Mouse (Mus musculus) midbrain, embryonic 10.5 days (tissue): ENCODE measurements at regions not wholly inside any gene's neighbourhood (a gene's known extent, or its start where the extent isn't known, plus 50 kb on each side); places are given as distances from the start of the nearest gene placed in this dataset.
A peak's percentile ranks its signal among the peaks of the same experiment; 100 is the strongest.

Experiments used
- DNase-seq: peaks from one replicate; pipeline ENCODE4 v3.0.0-alpha.2; 2017; ENCODE audit warnings: low spot score
- H3K27ac ChIP-seq: fragments of 300-500 bp; sonication (generic); replicated peaks from 2 replicates; pipeline ENCODE4 v1.5.1; 2016; ENCODE audit warnings: mild to moderate bottlenecking
- H3K27me3 ChIP-seq: fragments of 300-500 bp; sonication (generic); 2 replicates; pipeline ENCODE4 v1.6.1; 2016; ENCODE audit warnings: low read depth, mild to moderate bottlenecking; ENCODE audit not compliant: poor library complexity, severe bottlenecking
- H3K36me3 ChIP-seq: fragments of 300-500 bp; sonication (generic); 2 replicates; pipeline ENCODE4 v1.6.1; 2016; ENCODE audit warnings: mild to moderate bottlenecking, moderate library complexity
- H3K4me1 ChIP-seq: fragments of 300-500 bp; sonication (generic); 2 replicates; pipeline ENCODE4 v1.6.1; 2016
- H3K4me3 ChIP-seq: fragments of 300-500 bp; sonication (generic); 2 replicates; pipeline ENCODE4 v1.5.1; 2016; ENCODE audit warnings: mild to moderate bottlenecking, moderate library complexity
- H3K9me3 ChIP-seq: fragments of 300-500 bp; sonication (generic); replicated peaks from 2 replicates; pipeline ENCODE4 v1.6.1; 2016; ENCODE audit warnings: mild to moderate bottlenecking
- WGBS: fragments of 180-500 bp; shearing (Covaris S2); methylation state at CpG from one replicate; pipeline ENCODE4 v1.1.7; 2016; 5-methylcytosine and 5-hydroxymethylcytosine counted together

DNA sequence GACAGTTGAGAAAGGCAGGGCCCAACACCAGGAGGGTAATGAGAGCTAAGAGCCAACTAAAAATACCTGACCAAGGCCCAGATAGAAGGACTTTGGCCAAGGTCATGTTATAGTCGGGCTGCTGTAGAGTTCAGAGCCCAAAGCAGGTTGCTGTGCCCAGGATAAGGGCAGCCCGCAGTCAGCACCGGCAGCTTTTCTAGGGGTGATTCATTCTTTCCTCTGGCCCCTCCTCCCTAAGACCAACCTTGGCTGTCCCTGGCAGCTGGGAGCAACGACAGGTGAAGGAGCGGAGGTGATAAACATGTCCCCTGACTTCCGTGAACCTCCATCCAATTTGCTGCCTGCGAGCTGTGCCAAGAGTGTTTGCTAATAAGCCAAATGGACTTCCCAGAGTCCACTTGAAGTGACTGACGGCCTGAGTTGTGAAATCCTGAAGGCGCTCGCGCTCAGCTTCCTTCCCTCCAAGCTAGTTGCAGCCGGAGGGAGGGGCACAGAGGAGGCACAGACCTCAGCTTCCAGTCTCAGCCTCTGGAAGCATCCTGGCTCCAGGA lies 144.2 kb upstream of the Igsf21 start:
- DNase-seq, result no peak
- H3K27me3 ChIP-seq, result no peaks in the 10 kb centered on the region
- WGBS, result 73% methylated on average over 12 of the region's 12 CpGs
- no peaks in the 10 kb centered on the region for H3K9me3 ChIP-seq
- peaks cover 16% of the 10 kb centered on the region for H3K4me1 ChIP-seq
- no peak overlapping the region for H3K4me3 ChIP-seq
- no peaks in the 10 kb centered on the region for H3K36me3 ChIP-seq
- no peak overlapping the region for H3K27ac ChIP-seq

DNA sequence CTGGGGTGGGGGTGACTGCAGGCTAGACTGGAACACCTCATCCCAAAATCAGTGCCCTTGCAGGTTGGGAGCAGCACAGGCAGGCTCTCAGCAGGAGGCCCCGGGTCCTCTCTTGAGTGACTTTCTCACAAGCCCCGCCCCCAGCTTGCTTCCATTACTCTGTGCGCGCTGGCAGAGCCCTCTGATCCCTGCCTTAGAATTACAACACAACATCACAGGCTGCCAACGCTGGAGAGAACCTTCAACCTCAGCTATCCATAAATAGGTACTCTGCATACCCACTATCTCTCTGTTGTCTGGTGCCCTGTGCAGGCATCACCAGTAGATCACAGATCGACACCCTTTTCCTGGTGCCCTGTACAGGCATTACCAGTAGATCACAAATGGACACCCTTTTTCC lies 139.1 kb upstream of the Igsf21 start:
- H3K27ac ChIP-seq, result no peak overlapping the region
- peaks cover 25% of the 10 kb centered on the region for H3K4me1 ChIP-seq
- H3K4me3 ChIP-seq, result no peak overlapping the region
- WGBS, result 59% methylated on average over 6 of the region's 6 CpGs
- no peak for DNase-seq
- H3K9me3 ChIP-seq, result no peaks in the 10 kb centered on the region
- no peaks in the 10 kb centered on the region for H3K36me3 ChIP-seq
- peaks cover 5% of the 10 kb centered on the region; the same call in 1 of the 2 replicates for H3K27me3 ChIP-seq

DNA sequence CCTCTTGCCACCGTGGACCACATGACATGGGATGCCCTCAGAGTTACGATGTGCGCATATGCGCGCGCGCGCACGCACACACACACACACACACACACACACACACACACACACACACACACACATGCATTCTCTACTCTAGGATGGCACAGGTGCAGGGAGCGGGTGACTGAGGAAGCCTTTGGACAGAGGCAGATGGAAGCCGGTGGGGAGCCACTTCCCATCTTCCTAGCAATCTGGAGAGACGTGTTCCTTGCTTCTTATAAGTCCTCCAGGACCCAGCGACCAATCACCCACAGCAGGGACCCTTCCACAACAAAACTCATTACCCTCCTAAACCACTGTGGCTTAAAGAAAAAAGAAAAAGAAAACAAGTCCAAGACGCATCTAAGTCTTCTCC lies 138.6 kb upstream of the Igsf21 start:
- Histone ChIP-seq H3K9me3 (no peaks in the 10 kb centered on the region), H3K4me3 (no peak overlapping the region), H3K27me3 (peaks cover 5% of the 10 kb centered on the region; the same call in 1 of the 2 replicates), H3K36me3 (no peaks in the 10 kb centered on the region), H3K27ac (no peak overlapping the region), H3K4me1 (peaks cover 30% of the 10 kb centered on the region)
- WGBS, result 78% methylated on average over 13 of the region's 14 CpGs
- no peak for DNase-seq

DNA sequence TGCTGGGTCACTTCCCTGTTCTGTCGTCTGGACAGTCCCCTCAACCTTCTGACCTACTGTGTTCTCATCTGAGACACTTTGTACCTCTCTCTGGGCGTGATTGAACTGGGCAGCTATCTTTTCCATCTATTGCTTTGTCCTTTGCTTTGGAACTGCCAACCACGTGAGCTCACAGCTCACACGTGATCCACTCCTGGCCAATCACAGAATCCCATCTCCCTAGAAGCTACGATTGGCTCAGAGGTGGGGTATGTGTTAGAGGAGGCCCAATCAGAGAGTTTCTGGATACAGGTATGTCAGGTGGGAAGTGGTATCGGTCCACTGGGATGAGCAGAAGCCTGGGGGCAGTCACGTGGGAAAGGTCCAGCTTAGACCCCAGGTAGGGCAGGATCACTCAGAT lies 137.0 kb upstream of the Igsf21 start:
- Histone ChIP-seq H3K9me3 (no peaks in the 10 kb centered on the region), H3K27ac (no peak overlapping the region), H3K27me3 (peaks cover 5% of the 10 kb centered on the region; the same call in 1 of the 2 replicates), H3K4me3 (no peak overlapping the region), H3K4me1 (peaks cover 30% of the 10 kb centered on the region), H3K36me3 (no peaks in the 10 kb centered on the region)
- no peak for DNase-seq
- WGBS, result 85% methylated on average over 7 of the region's 7 CpGs

DNA sequence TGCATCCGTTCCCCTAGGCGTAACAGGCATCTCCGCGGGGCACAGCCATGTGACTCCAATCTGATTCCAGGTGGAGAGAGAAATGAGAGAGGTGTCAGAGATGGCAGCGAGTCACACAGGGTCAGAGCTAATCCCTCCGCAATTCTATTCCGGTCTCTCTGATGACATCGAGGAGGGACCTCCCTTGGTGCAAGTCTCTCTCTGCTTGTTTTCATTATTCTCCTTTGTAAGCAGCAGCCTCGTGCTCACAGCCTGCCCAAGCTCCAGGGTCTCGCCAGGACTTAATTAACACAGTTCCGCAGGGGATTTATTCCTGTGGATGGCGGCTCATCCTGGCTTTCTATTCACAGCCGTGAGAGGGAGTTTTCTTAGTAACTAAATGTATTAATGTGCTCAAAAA lies 134.1 kb upstream of the Igsf21 start:
- peak; percentile 35 for DNase-seq

GRCm38 (mm10) chr4:140377941-140378340 lies 131.4 kb upstream of the Igsf21 start:
- Histone ChIP-seq H3K9me3 (no peaks in the 10 kb centered on the region), H3K36me3 (no peaks in the 10 kb centered on the region), H3K4me3 (no peak overlapping the region), H3K27me3 (peaks cover 5% of the 10 kb centered on the region; the same call in 1 of the 2 replicates), H3K27ac (no peak overlapping the region), H3K4me1 (peaks cover 15% of the 10 kb centered on the region)
- WGBS, result 82% methylated on average over 1 of the region's 1 CpGs
- no peak for DNase-seq

More for the DNA sequence above, 134.1 kb upstream of the Igsf21 start:
- 9% methylated on average over 13 of the region's 13 CpGs for WGBS
- Histone ChIP-seq H3K4me3 (0 out of 2 replicates have a peak overlapping the region, but pooled peaks have one; percentile 0), H3K27me3 (peaks cover 5% of the 10 kb centered on the region; the same call in 1 of the 2 replicates), H3K4me1 (peaks cover 17% of the 10 kb centered on the region), H3K27ac (no peak overlapping the region), H3K9me3 (no peaks in the 10 kb centered on the region), H3K36me3 (no peaks in the 10 kb centered on the region)

DNA sequence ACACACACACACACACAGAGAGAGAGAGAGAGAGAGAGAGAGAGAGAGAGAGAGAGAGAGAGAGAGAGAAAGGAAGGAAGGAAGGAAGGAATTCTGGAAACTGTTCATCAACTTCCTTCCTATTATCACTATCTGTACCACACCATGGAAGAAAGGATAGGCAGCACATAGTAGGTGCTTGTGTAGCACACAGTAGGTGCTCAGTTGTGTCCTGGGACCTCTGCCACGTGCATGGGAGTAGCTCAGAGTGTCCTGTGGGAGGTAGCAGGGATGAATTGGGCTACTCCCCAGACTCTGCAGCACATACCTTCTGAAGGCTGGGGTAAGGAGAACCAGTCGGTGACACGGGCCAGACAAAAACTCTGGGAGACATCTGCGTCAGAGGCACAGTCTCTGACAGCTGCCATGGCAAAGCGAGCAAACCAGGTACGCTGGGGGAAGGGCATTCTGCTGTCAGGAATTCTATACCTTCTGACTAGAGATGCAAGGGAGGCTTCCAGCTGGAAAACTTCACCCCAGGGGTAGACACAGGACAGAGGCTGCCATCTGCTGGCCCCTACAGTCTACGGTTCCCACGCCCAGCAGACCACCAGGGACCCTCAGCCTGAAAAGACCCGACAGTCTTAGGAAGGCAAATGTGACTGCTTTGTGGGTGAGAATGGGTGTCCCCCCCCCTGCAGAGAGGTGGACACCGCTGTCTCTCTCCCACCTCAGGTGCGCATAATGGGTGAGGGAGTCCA lies 126.2 kb upstream of the Igsf21 start:
- no peak overlapping the region for H3K4me3 ChIP-seq
- H3K36me3 ChIP-seq, result no peaks in the 10 kb centered on the region
- H3K4me1 ChIP-seq, result no peaks in the 10 kb centered on the region
- 48% methylated on average over 11 of the region's 11 CpGs for WGBS
- DNase-seq, result peak; percentile 40
- no peak overlapping the region for H3K27ac ChIP-seq
- no peaks in the 10 kb centered on the region for H3K9me3 ChIP-seq
- peaks cover 3% of the 10 kb centered on the region; the same call in 1 of the 2 replicates for H3K27me3 ChIP-seq

DNA sequence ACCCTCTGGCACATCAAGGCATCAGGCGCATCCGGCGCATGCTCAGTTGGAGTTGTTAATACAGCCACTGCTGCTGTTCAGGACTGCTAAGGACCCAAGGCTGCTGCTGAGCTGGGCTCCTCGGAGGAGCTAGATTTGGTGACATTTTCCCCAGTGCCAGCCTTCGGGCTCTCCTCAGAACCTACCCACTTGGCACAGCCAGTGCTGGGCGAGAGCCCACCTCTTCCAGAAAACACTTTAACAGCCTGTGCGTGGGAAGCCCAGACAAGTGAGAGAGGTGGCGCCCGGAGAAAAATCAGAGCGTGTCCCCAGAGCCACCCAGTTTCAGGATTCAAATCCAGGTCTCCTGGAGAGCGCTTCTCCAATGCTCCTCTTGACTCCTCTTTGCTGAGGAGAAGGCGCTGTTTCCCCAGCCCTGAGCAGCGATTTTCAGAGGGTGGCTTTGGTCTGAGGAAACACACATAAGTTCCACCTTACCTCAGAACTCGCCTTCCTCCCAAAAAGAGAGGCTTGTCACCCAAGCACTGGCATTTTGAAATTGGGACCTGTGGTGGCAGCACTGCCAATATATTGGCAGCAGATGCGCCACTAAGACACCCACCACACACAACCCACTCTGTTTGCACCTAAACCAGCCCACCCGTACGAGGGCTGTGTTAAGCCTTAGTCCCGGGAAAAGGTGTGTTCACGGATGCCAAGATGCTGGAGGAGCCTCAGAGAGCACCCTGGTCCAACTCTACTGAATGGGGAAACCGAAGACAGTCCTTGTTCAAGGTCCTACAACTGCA lies 125.0 kb upstream of the Igsf21 start:
- Histone ChIP-seq H3K36me3 (no peaks in the 10 kb centered on the region), H3K9me3 (no peaks in the 10 kb centered on the region), H3K27ac (no peak overlapping the region), H3K27me3 (peaks cover 3% of the 10 kb centered on the region; the same call in 1 of the 2 replicates), H3K4me1 (no peaks in the 10 kb centered on the region), H3K4me3 (no peak overlapping the region)
- no peak for DNase-seq
- WGBS, result 87% methylated on average over 20 of the region's 20 CpGs

DNA sequence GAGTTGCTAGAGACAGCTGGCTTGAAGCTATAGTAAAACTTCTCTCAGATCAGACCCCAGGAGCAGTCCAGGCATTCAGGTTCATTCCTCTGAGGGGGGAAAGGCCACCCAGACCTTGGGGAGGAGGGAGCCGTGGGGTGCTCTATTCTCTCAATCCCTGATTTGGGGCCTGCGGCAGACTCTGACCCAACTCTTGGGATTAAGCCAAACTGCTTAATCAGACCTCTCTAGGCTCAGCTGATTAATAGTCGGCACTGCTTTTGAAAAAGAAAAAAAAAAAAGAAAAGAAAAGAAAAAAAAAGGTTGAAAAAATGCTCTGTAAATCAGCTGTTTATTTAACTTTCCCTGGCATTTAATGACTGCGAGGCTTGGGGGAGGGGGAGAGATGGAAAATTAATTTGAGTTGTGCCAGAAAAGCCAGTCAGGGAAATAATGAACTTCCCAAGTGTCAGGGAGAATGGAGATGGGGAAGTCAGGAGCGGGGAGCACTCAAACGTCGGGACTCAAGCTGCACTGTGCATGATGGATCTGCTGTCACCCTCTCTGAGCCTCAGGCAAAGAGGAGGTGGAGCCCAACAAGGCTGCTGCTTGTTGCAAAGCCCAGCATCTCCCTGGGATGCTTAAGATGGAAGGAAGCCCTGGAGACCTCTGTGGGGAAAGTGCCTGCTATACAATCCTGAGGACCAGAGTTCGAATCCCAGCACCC lies 120.5 kb upstream of the Igsf21 start:
- no peaks in the 10 kb centered on the region for H3K9me3 ChIP-seq
- H3K4me1 ChIP-seq, result peaks cover 18% of the 10 kb centered on the region
- 64% methylated on average over 8 of the region's 8 CpGs for WGBS
- H3K36me3 ChIP-seq, result no peaks in the 10 kb centered on the region
- no peak overlapping the region for H3K4me3 ChIP-seq
- H3K27ac ChIP-seq, result no peak overlapping the region
- DNase-seq, result no peak
- peaks cover 3% of the 10 kb centered on the region; the same call in 1 of the 2 replicates for H3K27me3 ChIP-seq

DNA sequence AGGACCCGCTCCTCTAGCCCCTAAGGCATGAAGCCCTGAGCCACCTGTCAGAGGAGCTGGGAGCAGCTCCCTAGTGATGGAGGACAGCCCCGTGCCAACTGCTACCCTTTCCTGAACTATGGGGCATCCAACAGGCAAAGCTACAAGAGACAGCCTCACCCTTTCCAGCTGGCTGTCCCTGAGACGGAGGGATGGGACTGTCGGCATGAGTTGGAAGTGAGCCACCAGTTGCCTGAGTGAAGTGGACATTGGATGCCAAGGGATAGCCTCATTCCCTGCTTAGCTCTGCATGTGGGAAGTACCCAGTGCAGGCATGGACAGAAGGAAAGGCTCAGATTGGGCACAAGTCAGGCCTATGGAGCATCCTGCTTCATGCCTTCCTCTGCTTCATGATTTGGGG lies 112.3 kb upstream of the Igsf21 start:
- H3K27me3 ChIP-seq, result no peaks in the 10 kb centered on the region
- H3K27ac ChIP-seq, result no peak overlapping the region
- 85% methylated on average over 4 of the region's 4 CpGs for WGBS
- peaks cover 9% of the 10 kb centered on the region for H3K4me1 ChIP-seq
- H3K4me3 ChIP-seq, result no peak overlapping the region
- no peaks in the 10 kb centered on the region for H3K36me3 ChIP-seq
- DNase-seq, result no peak
- no peaks in the 10 kb centered on the region for H3K9me3 ChIP-seq

DNA sequence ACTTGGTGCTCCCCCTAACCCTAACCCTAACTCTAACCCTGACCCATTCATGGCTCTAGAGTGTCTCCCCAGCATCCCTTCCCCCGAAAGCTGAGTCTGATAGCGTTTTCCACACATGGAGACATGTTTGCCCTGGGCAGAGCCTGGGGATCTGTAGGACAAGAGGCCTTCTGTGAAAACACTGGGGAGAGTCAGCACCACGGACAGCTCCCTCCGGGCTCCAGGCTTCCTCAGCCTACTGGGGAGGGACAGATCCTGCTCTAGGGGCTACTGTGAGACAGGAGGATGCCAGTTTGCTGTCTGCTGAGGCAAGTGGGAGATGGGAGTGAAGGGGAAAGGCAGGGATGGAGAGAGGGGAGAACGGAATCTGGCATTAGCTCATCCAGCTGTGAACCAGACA lies 111.5 kb upstream of the Igsf21 start:
- DNase-seq, result peak; percentile 82
- H3K27me3 ChIP-seq, result no peaks in the 10 kb centered on the region
- no peak overlapping the region for H3K27ac ChIP-seq
- H3K4me1 ChIP-seq, result peaks cover 3% of the 10 kb centered on the region
- no peak overlapping the region for H3K4me3 ChIP-seq
- H3K36me3 ChIP-seq, result no peaks in the 10 kb centered on the region
- WGBS, result 14% methylated on average over 5 of the region's 5 CpGs
- no peaks in the 10 kb centered on the region for H3K9me3 ChIP-seq

- Histone ChIP-seq H3K9me3 (no peaks in the 10 kb centered on the region), H3K27me3 (no peaks in the 10 kb centered on the region), H3K36me3 (no peaks in the 10 kb centered on the region), H3K4me3 (no peak overlapping the region), H3K4me1 (no peaks in the 10 kb centered on the region), H3K27ac (no peak overlapping the region)
- 75% methylated on average over 12 of the region's 12 CpGs for WGBS
- DNase-seq, result no peak
Measured at GRCm38 (mm10) chr4:140355144-140355550, 108.6 kb upstream of the Igsf21 start.
